Mouse (Mus musculus) left cerebral cortex, postnatal 4 days (tissue): Measurements from ENCODE around the gene Vmn1r42. TPM values are rescaled to one million over a fixed set of nuclear protein-coding genes. Genes with fewer than 3 reads are reported as not detected.
"Not testable (repeated sequence)": the region's sequence is repeated elsewhere in the genome, so short reads cannot be mapped to it uniquely, and the experiment has no call there.

ENCODE experiments used
- DNase-seq: peaks from one replicate; pipeline ENCODE4 v3.0.0-alpha.2; 2022
- intact Hi-C: fragments of 180-260 bp; cut with DNase I; formaldehyde crosslinking; loops from one replicate; pipeline ENCODE4 v1.15.1; 2025
- total RNA-seq, 2 experiments: library from RNA; stranded (reverse); gene quantifications; 2 replicates each; pipeline ENCODE4 v1.2.3; 2021

Vmn1r42 gene
- total RNA-seq = not detected

- intact Hi-C loops, DNase-seq: not testable (repeated sequence)
These were observed at the start of gene Vmn1r42, which contains the start of gene Vmn1r43 for GRCm38 (mm10) chr6:89876313-89876712. TSS of gene Vmn1r42 (minus strand) at chr6:89876413. TSS of gene Vmn1r43 (minus strand) at chr6:89876413.

- intact Hi-C loops = no loop called here
- no peak for DNase-seq
These were observed 7.6 kb upstream of the Vmn1r42 start for GRCm38 (mm10) chr6:89883812-89884211.

GRCm38 (mm10) chr6:89883360-89883759 is 7.1 kb upstream of the Vmn1r42 start, which contains the start of gene Vmn1r44:
TSS of gene Vmn1r44 (plus strand) at chr6:89883660.
- no peak for DNase-seq
- intact Hi-C loops = no loop called here

- intact Hi-C loops = no loop called here
These were observed 4.7 kb upstream of the Vmn1r42 start for GRCm38 (mm10) chr6:89880867-89881266.

GRCm38 (mm10) chr6:89876963-89877362 is 750 bp upstream of the Vmn1r42 start:
- no peak for DNase-seq
- intact Hi-C loops = no loop called here

More at GRCm38 (mm10) chr6:89880867-89881266, 4.7 kb upstream of the Vmn1r42 start:
- no peak for DNase-seq

GRCm38 (mm10) chr6:89867976-89868375 is 8.2 kb downstream of the Vmn1r42 start:
- intact Hi-C loops = no loop called here
- DNase-seq = no peak

- intact Hi-C loops = no loop called here
These were observed 8.9 kb downstream of the Vmn1r42 start for GRCm38 (mm10) chr6:89867276-89867675.

GRCm38 (mm10) chr6:89863792-89864191 is 12.4 kb downstream of the Vmn1r42 start:
- intact Hi-C loops = no loop called here

More at GRCm38 (mm10) chr6:89867276-89867675, 8.9 kb downstream of the Vmn1r42 start:
- DNase-seq = no peak

GRCm38 (mm10) chr6:89859839-89860238 is 16.4 kb downstream of the Vmn1r42 start:
- DNase-seq = no peak
- intact Hi-C loops = no loop called here

More at GRCm38 (mm10) chr6:89863792-89864191, 12.4 kb downstream of the Vmn1r42 start:
- no peak for DNase-seq

- no peak for DNase-seq
These were observed 18.7 kb downstream of the Vmn1r42 start for GRCm38 (mm10) chr6:89857552-89857951.

More at GRCm38 (mm10) chr6:89857552-89857951, 18.7 kb downstream of the Vmn1r42 start:
- intact Hi-C loops = no loop called here

Other genes with a start within 250 kb of the Vmn1r42 start
- gene Txnrd3, start 232.4 kb downstream of the Vmn1r42 start, total RNA-seq = 10 to 100 TPM; 20.0 to 22.6 TPM
- not detected for gene Vmn1r40, start 168.9 kb downstream of the Vmn1r42 start, total RNA-seq
- gene Vmn1r41, start 135.6 kb downstream of the Vmn1r42 start, total RNA-seq = not detected
- not detected for gene Vmn1r43, start within 50 bp of the Vmn1r42 start, total RNA-seq
- not detected for gene Vmn1r44, start 7.2 kb upstream of the Vmn1r42 start, total RNA-seq
- gene Vmn1r45, start 64.2 kb upstream of the Vmn1r42 start, total RNA-seq = not detected
- gene Vmn1r46, start 92.9 kb upstream of the Vmn1r42 start, total RNA-seq = not detected
- gene Vmn1r47, start 139.7 kb upstream of the Vmn1r42 start, total RNA-seq = not detected
- gene Vmn1r48, start 160.4 kb upstream of the Vmn1r42 start, total RNA-seq = not detected
- gene Vmn1r49, start 202.1 kb upstream of the Vmn1r42 start, total RNA-seq = not detected
- gene Vmn1r50, start 225.0 kb upstream of the Vmn1r42 start, total RNA-seq = not detected
- gene Vmn1r51, start 246.2 kb upstream of the Vmn1r42 start, total RNA-seq = not detected